Mouse (Mus musculus): ENCODE measurements around the gene Vmn1r44. TPM values are rescaled to one million over a fixed set of nuclear protein-coding genes. Genes with fewer than 3 reads are reported as not detected.

Vmn1r44 gene
- not detected for polyA plus RNA-seq (2017; shearing (Covaris generic))

DNA sequence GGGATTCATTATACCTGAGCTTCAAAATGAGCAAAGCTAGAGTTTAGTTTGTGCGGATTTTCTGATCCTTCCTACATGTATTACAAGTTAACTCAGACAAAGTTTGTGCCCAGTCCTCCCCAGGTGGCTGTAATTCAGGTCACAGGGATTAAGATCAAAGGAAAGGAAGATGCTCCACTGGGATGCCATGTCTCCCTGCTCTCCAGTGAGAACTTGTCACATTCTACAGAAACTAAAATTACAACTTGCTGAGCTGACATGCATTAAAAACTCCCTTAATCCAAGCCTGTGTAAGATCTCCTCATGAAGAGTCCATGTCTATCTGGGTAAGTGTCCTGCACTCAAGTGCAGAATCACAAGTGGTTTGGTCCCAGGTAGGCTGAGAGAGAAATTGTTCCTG, at the start of gene Vmn1r44:
Gene Vmn1r44, plus strand, starts transcription at position 301 of the 400 bp plus-strand sequence.

DNA sequence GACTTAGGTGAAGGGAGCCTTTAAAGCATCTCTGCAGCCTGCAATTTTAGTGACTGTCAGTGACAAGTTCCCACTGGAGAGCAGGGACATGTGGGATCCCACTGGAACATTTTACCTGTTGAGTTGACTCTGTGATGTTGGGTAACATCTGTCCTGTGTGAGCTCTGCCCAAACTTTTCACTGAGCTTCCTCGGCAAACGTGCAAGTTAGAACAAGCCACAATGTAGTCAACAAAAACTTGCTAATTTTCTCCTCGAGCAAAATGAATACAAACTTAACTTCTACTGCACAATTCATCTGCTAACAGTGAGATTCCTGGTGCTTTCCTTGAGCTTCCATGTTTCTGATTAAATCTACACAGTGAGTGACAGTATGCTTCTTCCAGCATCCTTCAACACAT, 7.1 kb upstream of the Vmn1r44 start, which contains the start of the genes Vmn1r42 and Vmn1r43:
Gene Vmn1r42, minus strand, starts transcription at position 101 of the 400 bp plus-strand sequence.
Gene Vmn1r43, minus strand, starts transcription at position 101 of the 400 bp plus-strand sequence.

GRCm38 (mm10) chr6:89940498-89940897, 57.0 kb downstream of the Vmn1r44 start, which contains the start of gene Vmn1r45:
Gene Vmn1r45 (minus strand): TSS chr6:89940598.

Other genes with a start within 250 kb of the Vmn1r44 start
- 3.2 TPM for gene Txnrd3, start 239.7 kb upstream of the Vmn1r44 start, polyA plus RNA-seq (2017; shearing (Covaris generic))
- not detected for gene Vmn1r40, start 176.1 kb upstream of the Vmn1r44 start, polyA plus RNA-seq (2017; shearing (Covaris generic))
- gene Vmn1r41, start 142.9 kb upstream of the Vmn1r44 start, polyA plus RNA-seq (2017; shearing (Covaris generic)): not detected
- not detected for gene Vmn1r42, start 7.2 kb upstream of the Vmn1r44 start, polyA plus RNA-seq (2017; shearing (Covaris generic))
- 0.05 TPM for gene Vmn1r43, start 7.2 kb upstream of the Vmn1r44 start, polyA plus RNA-seq (2017; shearing (Covaris generic))
- gene Vmn1r45, start 56.9 kb downstream of the Vmn1r44 start, polyA plus RNA-seq (2017; shearing (Covaris generic)): not detected
- 0.02 TPM for gene Vmn1r46, start 85.7 kb downstream of the Vmn1r44 start, polyA plus RNA-seq (2017; shearing (Covaris generic))
- gene Vmn1r47, start 132.5 kb downstream of the Vmn1r44 start, polyA plus RNA-seq (2017; shearing (Covaris generic)): not detected
- not detected for gene Vmn1r48, start 153.2 kb downstream of the Vmn1r44 start, polyA plus RNA-seq (2017; shearing (Covaris generic))
- not detected for gene Vmn1r49, start 194.8 kb downstream of the Vmn1r44 start, polyA plus RNA-seq (2017; shearing (Covaris generic))
- gene Vmn1r50, start 217.8 kb downstream of the Vmn1r44 start, polyA plus RNA-seq (2017; shearing (Covaris generic)): not detected
- not detected for gene Vmn1r51, start 238.9 kb downstream of the Vmn1r44 start, polyA plus RNA-seq (2017; shearing (Covaris generic))

All from effector memory CD4-positive, alpha-beta T cell, adult 5 months (primary cell).